Mouse (Mus musculus): ENCODE measurements around the gene Zbtb38. TPM values are rescaled to one million over a fixed set of nuclear protein-coding genes. Genes with fewer than 3 reads are reported as not detected.
"Not testable (repeated sequence)": the region's sequence is repeated elsewhere in the genome, so short reads cannot be mapped to it uniquely, and the experiment has no call there.

Zbtb38 gene
- polyA plus RNA-seq, 1 experiment from 2014 or later = 44.0 TPM

DNA sequence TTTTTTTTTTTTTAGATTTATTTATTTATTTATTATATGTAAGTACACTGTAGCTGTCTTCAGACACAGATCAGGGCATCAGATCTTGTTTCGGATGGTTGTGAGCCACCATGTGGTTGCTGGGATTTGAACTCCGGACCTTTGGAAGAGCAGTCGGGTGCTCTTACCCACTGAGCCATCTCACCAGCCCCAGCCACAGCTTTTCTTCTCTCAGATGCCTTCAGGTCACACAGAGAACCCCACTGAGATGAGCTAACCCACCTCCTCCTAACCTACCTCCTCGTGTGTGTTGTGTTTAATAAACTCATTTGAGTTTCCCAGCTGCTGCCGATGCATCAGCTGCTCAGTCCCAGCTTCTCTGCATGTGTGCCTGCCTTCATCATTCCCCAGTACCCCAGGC is 74.9 kb downstream of the Zbtb38 start:
- not testable (repeated sequence) for ATAC-seq (ENCODE audit: low FRiP score); H3K9ac ChIP-seq
- WGBS = 73% methylated on average over 5 of the region's 5 CpGs

DNA sequence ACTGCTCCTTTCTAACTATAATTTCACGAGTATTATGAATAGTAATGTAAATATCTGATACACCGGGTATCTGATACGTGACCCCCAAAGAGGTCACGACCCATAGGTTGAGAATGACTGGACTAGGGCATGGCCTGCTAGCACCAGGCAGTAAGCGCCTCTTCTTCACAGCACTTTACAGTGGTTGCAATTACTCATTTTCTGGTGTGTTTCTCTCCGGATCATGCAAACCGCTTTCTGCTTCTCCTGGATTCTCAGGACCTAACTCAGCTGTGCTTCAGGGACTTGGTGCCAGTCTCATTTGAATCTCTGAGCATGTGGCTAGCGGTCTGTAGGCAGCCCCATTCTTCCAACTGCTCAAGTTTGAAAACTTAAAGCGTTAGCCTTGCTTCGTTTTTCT is 76.0 kb downstream of the Zbtb38 start:
- peaks cover 4% of the 10 kb centered on the region for H3K36me3 ChIP-seq
- no peaks in the 10 kb centered on the region for H3K27me3 ChIP-seq
- no peaks in the 10 kb centered on the region for H3K4me1 ChIP-seq (replicated peaks)
- H3K9ac ChIP-seq = no peak overlapping the region
- no peak overlapping the region for H3K4me3 ChIP-seq
- no peak for ATAC-seq (ENCODE audit: low FRiP score)
- H3K9me3 ChIP-seq = no peaks in the 10 kb centered on the region
- 93% methylated on average over 10 of the region's 10 CpGs for WGBS
- H3K4me2 ChIP-seq = no peak overlapping the region
- no peak overlapping the region for H3K27ac ChIP-seq

More for the DNA sequence above, 74.9 kb downstream of the Zbtb38 start:
- not testable (repeated sequence) for H3K36me3 ChIP-seq; H3K9me3 ChIP-seq; H3K27me3 ChIP-seq; H3K4me3 ChIP-seq; H3K4me1 ChIP-seq (replicated peaks); H3K4me2 ChIP-seq; H3K27ac ChIP-seq

DNA sequence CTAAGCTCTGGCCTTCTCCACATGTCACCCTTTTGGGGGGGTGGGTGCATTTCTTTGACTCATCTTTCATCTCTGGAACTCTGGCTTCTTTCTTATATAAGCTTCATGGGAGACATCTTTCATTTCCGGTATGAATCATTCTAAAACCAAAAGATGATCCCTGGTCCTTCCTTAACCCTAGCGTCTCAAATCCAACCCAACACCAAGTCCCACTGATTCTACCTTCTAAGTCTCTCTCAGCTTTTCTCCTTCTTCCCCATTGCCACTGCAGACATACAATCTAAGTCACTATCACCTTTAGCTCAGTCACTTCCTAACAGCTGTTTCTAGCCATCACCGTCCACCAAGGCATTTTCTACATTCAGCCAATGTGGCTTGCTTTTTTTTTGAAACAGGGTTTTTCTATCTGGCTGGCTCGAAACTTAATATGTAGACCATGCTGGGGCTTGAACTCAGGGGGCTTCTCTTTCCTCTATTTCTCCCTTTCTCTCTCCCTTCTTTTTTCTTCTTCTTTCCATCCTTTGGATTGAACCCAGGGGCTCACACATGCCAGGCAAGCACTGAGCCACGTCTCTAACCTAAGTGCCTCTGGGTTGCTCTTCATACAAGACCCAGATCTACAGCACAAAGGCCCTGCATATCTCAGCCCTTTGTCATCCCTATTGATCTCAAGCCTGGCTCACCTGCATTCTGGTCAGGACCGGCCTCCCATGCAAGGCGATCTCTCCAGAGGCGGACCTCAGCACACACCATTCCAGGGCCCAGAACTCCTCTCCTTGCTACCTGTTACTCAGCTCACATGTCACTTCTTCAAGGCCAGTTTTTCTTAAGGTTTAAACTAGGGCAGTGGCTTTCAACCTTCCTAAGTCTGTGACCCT is 76.6 kb downstream of the Zbtb38 start:
- Histone ChIP-seq H3K27ac (no peak overlapping the region), H3K27me3 (no peaks in the 10 kb centered on the region), H3K36me3 (no peaks in the 10 kb centered on the region), H3K9ac (no peak overlapping the region), H3K9me3 (no peaks in the 10 kb centered on the region), H3K4me3 (no peak overlapping the region), H3K4me2 (no peak overlapping the region), H3K4me1 (replicated peaks) (no peaks in the 10 kb centered on the region)
- ATAC-seq (ENCODE audit: low FRiP score) = no peak
- WGBS = 91% methylated on average over 8 of the region's 8 CpGs

DNA sequence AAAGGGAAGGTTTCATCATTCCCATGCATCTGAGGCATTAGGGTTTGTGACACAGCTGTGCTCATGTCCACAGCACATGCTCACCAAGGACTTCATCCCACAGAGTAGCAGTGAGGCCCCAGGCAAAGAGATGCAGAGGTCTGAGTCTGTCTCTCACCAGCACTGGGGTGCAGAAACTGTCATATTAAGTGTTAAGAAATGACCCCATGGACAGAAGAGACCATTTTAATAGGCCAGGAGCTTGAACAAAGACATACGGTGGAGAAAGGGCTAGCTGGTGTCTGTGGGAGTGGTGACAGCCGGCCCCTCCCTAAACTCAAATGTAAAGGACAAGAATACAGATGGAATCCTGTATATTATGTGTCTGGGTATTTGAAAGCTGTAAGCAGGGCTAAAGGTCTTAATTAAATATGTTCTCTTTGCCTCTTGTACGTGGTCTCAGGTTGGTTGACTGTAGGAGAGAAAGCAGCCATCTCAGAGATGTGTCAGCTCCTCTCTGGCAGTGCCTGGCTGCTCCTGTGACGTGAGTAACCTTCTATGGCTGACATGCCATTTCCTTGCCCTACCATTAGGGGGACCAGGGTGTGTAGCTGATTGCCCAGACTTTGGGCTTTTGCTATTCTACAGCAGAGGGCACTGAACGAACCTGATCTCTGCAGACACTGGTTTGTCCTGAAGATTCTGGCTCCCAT is 77.4 kb downstream of the Zbtb38 start:
- Histone ChIP-seq H3K27ac (no peak overlapping the region), H3K36me3 (no peaks in the 10 kb centered on the region), H3K9me3 (no peaks in the 10 kb centered on the region), H3K9ac (no peak overlapping the region), H3K4me2 (no peak overlapping the region), H3K4me1 (replicated peaks) (0 out of 2 replicates have a peak, but pooled peaks cover 3% of the 10 kb centered on the region), H3K4me3 (no peak overlapping the region), H3K27me3 (no peaks in the 10 kb centered on the region)
- ATAC-seq (ENCODE audit: low FRiP score) = 0 out of 2 replicates have a peak, but pooled peaks have one; percentile 8
- WGBS = 32% methylated on average over 5 of the region's 5 CpGs

DNA sequence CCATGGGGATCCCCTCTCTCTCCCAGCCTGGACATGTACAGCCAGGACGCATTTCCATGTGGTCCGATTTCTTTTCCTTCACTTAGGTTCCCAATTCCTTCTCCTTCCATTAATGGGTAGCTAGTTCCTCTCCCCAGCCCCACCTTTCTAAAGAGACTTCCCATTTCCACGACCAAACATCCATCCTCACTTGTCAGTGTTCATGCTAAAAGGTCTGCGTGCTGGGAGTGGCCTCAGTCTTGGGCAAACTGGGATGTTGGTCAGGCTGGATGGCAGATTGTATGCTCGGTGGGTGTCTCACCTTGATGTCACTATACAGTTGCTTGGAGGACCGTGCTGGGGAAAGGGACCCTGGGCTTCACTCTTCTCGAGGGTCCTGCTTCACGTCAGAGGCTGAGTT is 78.3 kb downstream of the Zbtb38 start:
- Histone ChIP-seq H3K4me2 (no peak overlapping the region), H3K27me3 (no peaks in the 10 kb centered on the region), H3K4me1 (replicated peaks) (peaks cover 8% of the 10 kb centered on the region; the same call in 1 of the 2 replicates), H3K36me3 (no peaks in the 10 kb centered on the region), H3K9me3 (no peaks in the 10 kb centered on the region), H3K4me3 (no peak overlapping the region), H3K27ac (no peak overlapping the region), H3K9ac (no peak overlapping the region)
- no peak for ATAC-seq (ENCODE audit: low FRiP score)
- 92% methylated on average over 8 of the region's 8 CpGs for WGBS

DNA sequence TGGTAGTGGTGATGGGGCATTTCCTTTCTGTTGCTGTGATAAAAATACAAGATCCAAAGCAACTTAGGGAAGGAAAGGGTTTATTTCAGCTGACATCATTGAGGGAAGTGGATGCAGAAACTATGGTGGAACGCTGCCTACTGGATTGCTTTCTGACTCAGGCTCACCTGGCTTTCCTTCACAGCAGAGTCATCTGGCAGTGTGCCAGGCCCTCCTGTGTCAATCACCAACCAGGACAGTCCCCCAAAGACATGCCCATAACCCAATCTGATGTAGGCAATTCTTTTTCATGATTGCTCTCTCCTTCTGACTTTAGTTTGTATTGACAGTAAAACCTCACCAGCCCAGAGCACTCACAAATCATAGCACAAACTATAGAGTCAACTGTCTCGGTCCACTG is 80.2 kb downstream of the Zbtb38 start:
- H3K27me3 ChIP-seq = no peaks in the 10 kb centered on the region
- WGBS = 88% methylated on average over 2 of the region's 2 CpGs
- no peak overlapping the region for H3K4me2 ChIP-seq
- no peak overlapping the region for H3K9ac ChIP-seq
- no peak for ATAC-seq (ENCODE audit: low FRiP score)
- no peaks in the 10 kb centered on the region for H3K9me3 ChIP-seq
- H3K36me3 ChIP-seq = no peaks in the 10 kb centered on the region
- H3K4me3 ChIP-seq = no peak overlapping the region
- no peak overlapping the region for H3K27ac ChIP-seq
- H3K4me1 ChIP-seq (replicated peaks) = peaks cover 8% of the 10 kb centered on the region; the same call in 1 of the 2 replicates

DNA sequence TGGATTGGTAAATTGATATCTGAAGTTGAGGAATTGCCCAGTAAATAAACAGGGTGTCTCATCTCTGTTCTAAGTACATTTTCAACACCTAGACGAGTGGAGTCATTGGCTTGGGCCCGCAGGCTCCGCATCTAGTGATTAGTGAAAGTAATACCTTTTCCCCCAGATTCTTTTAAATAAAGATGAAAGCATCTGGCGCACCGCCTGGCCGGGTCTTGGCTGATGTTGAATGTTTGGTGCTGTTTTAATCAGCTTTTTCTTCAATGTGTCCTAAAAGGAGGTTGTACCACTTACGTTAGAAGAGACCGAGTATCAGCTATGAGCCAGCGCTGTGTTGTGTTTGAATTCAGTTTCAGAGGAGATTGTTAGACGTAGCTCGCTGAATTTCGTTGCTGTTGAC is 81.4 kb downstream of the Zbtb38 start:
- Histone ChIP-seq H3K27ac (no peak overlapping the region), H3K9me3 (no peaks in the 10 kb centered on the region), H3K4me3 (no peak overlapping the region), H3K4me2 (no peak overlapping the region), H3K4me1 (replicated peaks) (peaks cover 8% of the 10 kb centered on the region; the same call in 1 of the 2 replicates), H3K9ac (no peak overlapping the region), H3K27me3 (no peaks in the 10 kb centered on the region), H3K36me3 (no peaks in the 10 kb centered on the region)
- 92% methylated on average over 12 of the region's 12 CpGs for WGBS
- no peak for ATAC-seq (ENCODE audit: low FRiP score)

DNA sequence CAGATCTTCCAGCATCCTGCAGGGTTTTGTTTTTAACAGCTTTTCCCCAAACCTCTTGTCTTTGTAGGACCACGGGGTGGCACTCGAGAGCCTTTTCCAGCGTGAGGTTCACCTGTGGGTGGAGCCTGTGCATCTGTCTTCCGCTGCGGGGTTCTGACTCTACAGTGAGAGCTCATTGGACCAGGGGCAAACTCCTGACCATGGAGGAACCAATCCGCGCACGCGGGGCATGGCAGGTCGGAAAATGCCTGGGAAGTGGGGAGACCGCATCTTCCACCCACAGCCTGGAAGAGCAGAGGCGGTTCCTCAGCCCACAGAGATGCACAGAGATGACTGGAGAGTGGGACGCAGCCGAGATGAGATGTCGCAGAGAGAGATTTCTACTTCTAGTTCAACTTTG is 82.8 kb downstream of the Zbtb38 start:
- H3K4me1 ChIP-seq (replicated peaks) = peaks cover 8% of the 10 kb centered on the region; the same call in 1 of the 2 replicates
- WGBS = under 1% methylated on average over 15 of the region's 15 CpGs
- peak overlapping the region; percentile 63 for H3K9ac ChIP-seq
- no peaks in the 10 kb centered on the region for H3K27me3 ChIP-seq
- H3K9me3 ChIP-seq = no peaks in the 10 kb centered on the region
- no peaks in the 10 kb centered on the region for H3K36me3 ChIP-seq
- H3K4me3 ChIP-seq = peak overlapping the region; percentile 37
- ATAC-seq (ENCODE audit: low FRiP score) = peak; percentile 100
- peak overlapping the region; percentile 92 for H3K27ac ChIP-seq
- peak overlapping the region; percentile 59 for H3K4me2 ChIP-seq

DNA sequence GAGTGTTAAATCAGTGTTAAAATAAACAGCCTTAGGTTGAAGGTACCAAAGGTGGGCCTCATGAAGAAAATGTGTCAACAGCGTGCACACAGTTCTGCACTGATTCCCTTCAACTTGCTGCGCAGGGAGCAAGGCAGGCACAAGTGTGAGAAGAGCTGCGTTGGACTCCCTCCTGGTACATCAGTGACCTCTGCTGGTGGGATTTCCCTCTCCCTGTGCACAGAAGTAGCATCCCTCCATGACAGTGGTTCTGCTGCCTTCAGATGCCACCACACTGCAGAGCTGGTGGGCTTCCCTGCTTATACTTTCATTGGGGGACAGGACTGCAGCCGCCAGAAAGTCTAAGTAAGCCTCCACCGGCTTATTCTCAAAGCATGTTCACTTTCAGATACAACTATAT is 84.0 kb downstream of the Zbtb38 start:
- no peak overlapping the region for H3K4me2 ChIP-seq
- 59% methylated on average over 5 of the region's 5 CpGs for WGBS
- no peak overlapping the region for H3K4me3 ChIP-seq
- no peaks in the 10 kb centered on the region for H3K27me3 ChIP-seq
- no peaks in the 10 kb centered on the region for H3K9me3 ChIP-seq
- no peaks in the 10 kb centered on the region for H3K36me3 ChIP-seq
- ATAC-seq (ENCODE audit: low FRiP score) = no peak
- H3K27ac ChIP-seq = no peak overlapping the region
- no peak overlapping the region for H3K9ac ChIP-seq
- H3K4me1 ChIP-seq (replicated peaks) = peaks cover 8% of the 10 kb centered on the region; the same call in 1 of the 2 replicates

DNA sequence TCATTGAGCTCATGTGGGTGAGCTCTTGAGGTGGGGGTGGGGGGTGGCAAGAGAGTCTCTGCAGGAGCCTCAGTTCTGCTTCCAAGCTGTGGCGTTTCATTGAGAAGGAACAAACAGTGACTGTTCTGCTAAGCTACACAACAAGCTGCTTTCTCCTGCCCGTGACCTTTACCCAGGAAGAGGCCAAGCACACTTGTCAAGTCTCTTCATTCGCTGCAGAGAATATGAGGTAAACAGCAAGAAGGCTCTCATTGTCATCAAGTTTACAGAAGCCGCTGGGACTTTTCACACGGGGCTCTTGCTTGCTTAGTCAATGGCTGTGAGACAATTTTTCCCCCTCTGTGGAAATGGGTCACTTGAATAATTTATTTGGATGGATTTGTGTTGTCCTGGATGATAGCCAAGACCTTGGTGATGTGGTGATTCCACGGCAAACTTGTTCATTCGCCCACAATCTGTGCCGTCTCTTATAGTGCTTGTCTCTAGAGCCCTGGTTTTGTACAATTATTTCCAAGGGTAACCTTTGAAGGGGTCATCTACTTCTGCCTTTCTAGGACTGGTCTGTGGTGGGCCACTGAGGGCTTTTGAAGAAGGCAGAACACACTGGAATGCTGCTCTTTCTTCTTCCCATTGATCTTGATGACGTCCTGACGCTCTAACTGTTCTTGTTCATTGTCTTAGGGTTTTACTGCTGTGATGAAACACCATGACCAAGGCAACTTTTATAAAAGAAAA is 92.0 kb downstream of the Zbtb38 start:
- peak; percentile 77 for ATAC-seq (ENCODE audit: low FRiP score)
- Histone ChIP-seq H3K36me3 (no peaks in the 10 kb centered on the region), H3K9me3 (no peaks in the 10 kb centered on the region), H3K4me3 (no peak overlapping the region), H3K27ac (no peak overlapping the region; the same call in 1 of the 2 replicates), H3K4me1 (replicated peaks) (no peaks in the 10 kb centered on the region), H3K4me2 (no peak overlapping the region), H3K27me3 (no peaks in the 10 kb centered on the region), H3K9ac (no peak overlapping the region)
- 51% methylated on average over 10 of the region's 10 CpGs for WGBS

DNA sequence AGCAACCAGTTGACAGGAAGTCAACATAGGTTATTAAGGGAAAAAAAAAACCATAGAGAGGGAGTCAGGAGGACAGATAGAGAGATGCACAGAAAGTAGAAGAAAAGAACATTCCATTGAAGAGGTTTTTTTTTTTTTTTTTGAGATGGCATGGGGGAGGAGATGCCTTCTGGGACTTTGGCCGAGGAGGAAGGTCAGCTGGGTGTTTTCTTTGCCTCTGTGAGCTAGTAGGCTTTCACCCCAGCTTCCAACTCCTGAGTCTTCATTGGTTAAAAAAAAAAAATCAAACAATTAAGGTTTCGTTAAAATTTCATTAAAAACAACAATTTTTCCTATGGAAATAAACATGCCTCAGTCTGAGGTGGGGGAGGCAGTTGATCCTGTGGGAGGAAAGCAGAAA is 92.8 kb downstream of the Zbtb38 start:
- no peaks in the 10 kb centered on the region for H3K4me1 ChIP-seq (replicated peaks)
- ATAC-seq (ENCODE audit: low FRiP score) = no peak
- no peak overlapping the region for H3K4me2 ChIP-seq
- no peak overlapping the region; the same call in 1 of the 2 replicates for H3K27ac ChIP-seq
- no peaks in the 10 kb centered on the region for H3K27me3 ChIP-seq
- H3K9me3 ChIP-seq = no peaks in the 10 kb centered on the region
- whole genome bisulfite sequencing = 75% methylated on average over 2 of the region's 2 CpGs
- no peak overlapping the region for H3K9ac ChIP-seq
- H3K4me3 ChIP-seq = no peak overlapping the region
- no peaks in the 10 kb centered on the region for H3K36me3 ChIP-seq

DNA sequence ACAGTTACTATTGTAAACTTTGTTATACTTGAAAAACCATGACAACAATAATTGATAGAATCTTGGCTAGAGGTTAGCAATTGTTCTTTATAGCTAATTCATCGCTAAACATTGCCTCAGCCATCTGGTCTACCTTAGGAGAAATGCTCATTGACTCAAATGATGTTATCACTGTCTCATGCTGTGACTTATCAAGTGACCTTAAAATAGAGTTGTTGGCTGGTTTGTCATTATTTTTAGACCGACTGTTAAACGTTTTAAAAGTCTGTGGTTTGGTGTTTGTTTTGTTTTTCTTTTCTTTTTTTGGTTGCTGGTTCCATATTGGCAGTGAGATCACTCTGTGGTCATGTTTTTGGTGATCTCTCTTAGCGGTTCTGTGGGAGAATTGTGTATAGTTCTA is 99.1 kb downstream of the Zbtb38 start:
- Histone ChIP-seq H3K27me3 (0 out of 2 replicates have a peak, but pooled peaks cover 2% of the 10 kb centered on the region), H3K4me3 (no peak overlapping the region), H3K4me1 (replicated peaks) (no peaks in the 10 kb centered on the region), H3K9ac (no peak overlapping the region), H3K36me3 (no peaks in the 10 kb centered on the region), H3K4me2 (no peak overlapping the region), H3K9me3 (no peaks in the 10 kb centered on the region), H3K27ac (no peak overlapping the region)
- 76% methylated on average over 4 of the region's 4 CpGs for WGBS
- no peak for ATAC-seq (ENCODE audit: low FRiP score)

Data from hindbrain, embryonic 13.5 days (tissue).